Mouse (Mus musculus) thymus, postnatal 0 days (tissue): ENCODE results near the gene Smoc1. TPM values are rescaled to one million over a fixed set of nuclear protein-coding genes. Genes with fewer than 3 reads are reported as not detected.

Source experiments
- DNase-seq: peaks from one replicate; pipeline ENCODE4 v3.0.0-alpha.2; 2015; ENCODE audit warnings: low spot score
- polyA plus RNA-seq: library from polyadenylated mRNA; unstranded; fragments of >200 nt; fragmentation: Nextera tagmentation; extraction: Ambion mirVana; gene quantifications from 2 replicates; pipeline ENCODE4 v1.2.1, GENCODE M21; 2015

Gene Smoc1
- polyA plus RNA-seq, 1 experiment from 2014 or later = 5.2 TPM

- DNase-seq = no peak
These were observed 2.2 kb upstream of the Smoc1 start for GRCm38 (mm10) chr12:81024407-81024806.

- DNase-seq = no peak
These were observed 1.6 kb upstream of the Smoc1 start for GRCm38 (mm10) chr12:81024993-81025392.

DNA sequence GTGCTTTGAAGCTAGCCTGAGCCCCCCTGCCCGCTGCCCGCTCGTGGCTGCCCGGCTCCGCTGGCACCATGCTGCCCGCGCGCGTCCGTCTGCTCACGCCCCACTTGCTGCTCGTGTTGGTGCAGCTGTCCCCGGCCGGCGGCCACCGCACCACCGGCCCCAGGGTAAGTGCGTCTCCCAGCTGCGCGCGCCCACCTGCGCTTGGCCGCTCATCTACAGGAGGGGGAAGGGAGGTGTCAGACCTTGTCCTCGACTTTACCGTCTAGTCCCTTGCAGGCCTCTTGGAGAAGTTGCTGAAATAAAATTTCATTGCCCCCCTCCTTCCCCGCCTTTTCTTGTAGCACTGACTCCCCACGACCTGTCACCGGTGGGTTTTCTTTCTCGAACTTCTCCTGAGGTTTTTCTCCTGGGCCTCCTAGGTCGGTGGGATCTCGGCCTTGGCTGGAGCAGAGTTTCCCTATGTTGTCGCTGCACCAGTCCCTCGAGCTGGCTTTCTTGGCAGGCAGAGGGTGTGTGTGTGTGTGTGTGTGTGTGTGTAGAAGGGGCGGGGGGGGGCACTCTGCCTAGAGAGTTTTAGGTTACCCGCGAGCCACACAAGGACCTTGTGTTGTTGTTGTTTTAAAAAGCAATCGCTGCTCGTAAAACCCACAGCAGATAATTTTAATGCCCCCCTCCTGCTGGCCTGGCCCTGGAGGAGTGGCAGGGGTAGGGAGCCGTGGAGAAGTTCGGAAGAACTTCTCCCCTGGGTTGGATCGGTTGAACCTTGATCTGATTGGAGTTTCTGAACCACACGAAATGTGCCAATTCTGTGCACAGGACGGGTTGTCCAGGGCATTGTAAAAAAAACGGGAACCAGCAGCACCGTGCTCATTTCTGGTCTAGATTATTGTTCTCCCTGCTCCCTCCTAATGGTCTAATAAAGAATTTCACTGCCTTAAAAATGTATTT, 661 bp downstream of the Smoc1 start:
- DNase-seq = no peak

DNA sequence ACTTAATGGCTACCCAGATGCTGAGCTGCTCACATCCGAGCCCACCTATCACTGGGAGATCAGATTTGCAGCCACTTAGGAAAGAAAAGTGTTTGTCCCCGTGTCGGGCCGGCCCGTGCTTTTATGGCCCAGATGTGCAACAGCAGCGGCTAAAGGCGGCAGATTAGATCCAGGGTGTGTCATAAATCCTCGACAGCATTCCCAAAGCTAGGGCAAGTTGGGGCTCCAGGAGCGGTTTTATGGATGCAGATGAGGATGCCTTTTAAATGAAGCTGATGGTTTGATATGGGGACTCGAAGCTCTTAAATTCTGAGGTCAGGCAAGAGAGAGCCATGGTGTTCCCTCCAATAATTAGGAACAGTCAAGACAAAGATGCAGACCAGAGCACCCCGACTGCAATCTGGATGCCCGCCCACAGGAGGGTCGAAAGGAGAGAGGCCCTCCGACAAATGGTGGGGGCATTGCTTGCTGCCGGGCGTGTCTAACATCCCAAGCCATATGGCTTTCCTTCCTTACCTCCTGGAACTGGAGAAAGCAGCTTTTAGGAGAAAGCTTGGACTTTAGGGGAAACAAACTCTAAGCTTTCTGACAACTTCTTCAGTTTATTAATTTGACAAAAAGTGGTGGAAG, 1.8 kb downstream of the Smoc1 start:
- DNase-seq = no peak

- DNase-seq = no peak
These were observed 3.1 kb downstream of the Smoc1 start for GRCm38 (mm10) chr12:81029731-81030130.

DNA sequence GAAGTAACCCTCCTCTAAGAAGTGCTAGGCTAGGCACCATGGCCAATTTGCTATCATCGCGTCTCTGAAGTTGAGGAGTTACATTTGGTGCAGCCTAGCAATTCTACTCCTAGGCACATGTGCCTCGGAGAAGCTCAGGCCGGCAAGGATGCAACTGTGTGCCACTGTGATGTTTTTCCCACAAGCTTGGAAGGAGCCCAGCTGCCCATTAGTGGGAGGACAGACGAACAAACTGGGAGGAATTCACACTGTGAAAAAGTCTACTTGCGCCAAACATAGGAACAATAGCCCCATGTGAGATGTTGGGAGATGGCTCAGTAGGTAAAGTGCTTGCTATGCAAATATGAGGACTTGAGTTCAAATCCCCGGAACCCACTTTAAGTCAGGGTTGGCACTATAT, 5.0 kb downstream of the Smoc1 start:
- no peak for DNase-seq

GRCm38 (mm10) chr12:81033389-81034041, 6.9 kb downstream of the Smoc1 start:
- DNase-seq = no peak

- no peak for DNase-seq
These were observed 7.4 kb downstream of the Smoc1 start for GRCm38 (mm10) chr12:81034042-81034417.

DNA sequence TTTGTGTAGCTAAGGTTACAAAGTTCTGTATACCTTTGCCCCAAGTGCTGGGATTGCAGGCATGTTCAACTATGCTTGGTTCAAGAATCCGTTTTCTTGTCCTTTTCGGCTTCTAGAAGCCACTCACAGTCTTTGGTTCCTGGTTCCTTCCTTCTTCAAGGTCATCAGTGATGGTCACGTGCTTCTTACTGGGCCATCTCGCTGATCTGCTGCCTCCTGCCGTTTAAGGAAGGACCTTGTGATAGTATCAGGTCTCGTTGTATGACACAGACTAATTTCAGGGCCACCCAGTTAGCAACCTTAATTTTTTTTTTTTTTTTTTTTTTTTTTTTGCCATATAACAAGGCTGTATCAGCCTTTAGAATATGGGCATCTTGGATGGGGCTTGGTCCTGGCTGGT, 9.2 kb downstream of the Smoc1 start:
- no peak for DNase-seq

DNA sequence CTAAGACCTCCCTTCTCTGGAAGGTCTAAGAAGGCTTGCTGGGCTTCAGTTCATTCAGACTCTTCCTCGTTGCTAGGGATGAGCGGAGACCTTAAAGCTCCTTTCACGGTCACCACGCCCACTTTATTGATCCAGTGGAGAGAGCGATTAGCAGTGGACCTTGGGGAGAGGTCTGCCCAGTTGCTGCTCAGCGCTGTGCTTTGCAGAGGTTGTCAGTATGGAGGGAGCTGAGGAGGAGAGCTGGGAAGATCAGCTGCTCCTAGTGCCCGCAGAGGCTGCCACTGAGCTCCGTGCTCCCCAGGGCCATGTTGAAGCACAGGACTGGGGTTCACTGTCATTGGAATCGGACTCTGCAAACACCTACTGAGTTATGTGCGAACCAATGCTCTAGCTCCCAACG, 17.0 kb downstream of the Smoc1 start:
- no peak for DNase-seq

GRCm38 (mm10) chr12:81046926-81047325, 20.3 kb downstream of the Smoc1 start:
- no peak for DNase-seq

GRCm38 (mm10) chr12:81049661-81050060, 23.1 kb downstream of the Smoc1 start:
- no peak for DNase-seq

DNA sequence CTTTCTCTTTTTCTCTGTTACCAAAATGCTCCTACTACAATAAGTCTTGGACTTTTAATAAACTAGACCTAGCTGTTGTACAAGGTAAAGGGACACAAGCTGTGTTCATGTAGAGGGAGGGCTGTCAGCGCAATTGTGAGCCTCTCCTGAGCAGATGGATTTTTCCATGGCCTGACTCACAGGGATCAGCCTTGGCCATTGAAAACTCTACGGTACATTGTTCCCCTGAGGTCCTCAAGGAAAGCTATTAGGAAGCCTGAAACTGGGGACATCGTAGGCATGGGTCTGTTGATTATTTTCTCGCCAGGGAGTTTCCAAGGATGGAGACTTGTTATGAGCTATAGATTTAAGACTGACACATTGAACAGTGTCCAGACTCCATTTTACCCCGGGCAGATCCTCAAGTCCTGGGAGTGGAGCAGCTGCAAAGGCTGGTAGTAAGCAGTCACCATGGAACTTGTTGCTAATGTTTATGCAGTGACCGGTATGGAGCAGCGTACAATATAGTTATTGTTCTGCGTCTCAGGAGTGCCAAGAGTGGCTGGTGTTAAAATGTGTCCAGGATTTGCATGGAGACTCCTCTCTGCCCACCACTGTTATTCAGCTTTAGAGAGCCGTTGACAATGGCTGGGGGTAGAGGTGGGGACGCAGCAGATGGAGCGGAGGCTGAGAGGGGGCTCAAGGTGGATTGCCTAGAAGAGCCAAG, 28.5 kb downstream of the Smoc1 start:
- DNase-seq = no peak

GRCm38 (mm10) chr12:81055811-81056210, 29.2 kb downstream of the Smoc1 start:
- no peak for DNase-seq

DNA sequence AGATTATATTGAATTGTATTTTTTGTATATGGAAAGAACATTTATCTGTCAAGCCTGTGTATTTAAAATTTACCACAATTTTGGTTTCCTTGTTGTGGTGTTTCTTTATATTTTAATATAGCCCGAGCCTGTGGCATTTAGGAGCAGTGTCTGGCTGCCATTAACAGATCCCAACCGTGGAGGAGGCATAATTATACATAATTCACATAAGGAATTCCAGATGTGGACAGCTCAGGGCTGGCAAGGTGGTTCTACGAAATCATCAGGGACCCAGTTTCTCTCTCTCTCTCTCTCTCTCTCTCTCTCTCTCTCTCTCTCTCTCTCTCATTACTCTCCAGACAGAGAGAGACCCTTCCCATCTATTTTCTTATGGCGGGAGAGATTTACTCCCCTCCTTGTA, 31.0 kb downstream of the Smoc1 start:
- DNase-seq = no peak

DNA sequence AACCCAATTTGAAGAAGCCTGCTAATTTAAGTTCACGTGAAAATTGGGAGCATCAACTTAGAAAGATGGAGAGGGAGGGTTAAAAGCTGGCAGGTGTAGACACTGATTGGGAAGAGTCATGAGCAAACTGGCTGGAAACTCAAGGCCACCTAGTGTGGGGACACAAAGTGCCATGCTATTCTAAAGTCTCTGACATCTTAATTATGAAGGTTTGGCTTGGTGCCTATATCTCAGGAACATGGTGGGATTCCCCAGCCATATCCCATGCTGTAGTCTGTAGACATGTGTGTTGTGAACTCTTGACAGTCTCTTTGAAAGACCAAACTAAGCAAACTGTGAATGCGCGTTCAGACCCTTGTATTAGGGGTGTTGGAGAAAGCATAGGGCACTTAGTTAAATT, 32.0 kb downstream of the Smoc1 start:
- no peak for DNase-seq

DNA sequence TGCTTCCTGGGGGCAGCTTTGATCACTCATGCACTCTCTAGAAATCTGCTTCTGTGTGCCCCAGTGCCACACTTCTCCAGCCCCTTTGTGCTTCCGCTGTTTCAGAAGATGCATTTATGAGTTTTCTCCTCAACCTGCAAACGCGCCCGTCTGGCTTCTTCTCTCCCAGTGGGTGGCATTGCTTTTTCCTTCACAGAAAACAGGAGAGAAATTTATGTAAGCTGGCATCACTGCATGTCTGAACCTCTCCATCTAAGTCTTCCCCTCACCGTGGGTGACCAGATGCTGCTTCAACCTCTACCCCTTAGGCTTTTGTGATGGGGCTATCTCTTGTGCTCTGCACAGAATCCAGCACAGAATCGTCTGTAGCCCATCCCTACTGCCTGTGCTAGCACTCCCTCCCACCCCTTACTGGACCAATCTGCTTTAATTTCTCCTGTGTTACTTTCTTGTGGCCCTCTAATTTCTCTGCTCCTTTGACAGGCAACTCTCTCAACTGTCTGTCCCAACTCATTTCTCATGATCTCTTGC, 35.3 kb downstream of the Smoc1 start:
- no peak for DNase-seq

- peak; percentile 87 for DNase-seq
These were observed 36.8 kb downstream of the Smoc1 start for GRCm38 (mm10) chr12:81063336-81063955.

DNA sequence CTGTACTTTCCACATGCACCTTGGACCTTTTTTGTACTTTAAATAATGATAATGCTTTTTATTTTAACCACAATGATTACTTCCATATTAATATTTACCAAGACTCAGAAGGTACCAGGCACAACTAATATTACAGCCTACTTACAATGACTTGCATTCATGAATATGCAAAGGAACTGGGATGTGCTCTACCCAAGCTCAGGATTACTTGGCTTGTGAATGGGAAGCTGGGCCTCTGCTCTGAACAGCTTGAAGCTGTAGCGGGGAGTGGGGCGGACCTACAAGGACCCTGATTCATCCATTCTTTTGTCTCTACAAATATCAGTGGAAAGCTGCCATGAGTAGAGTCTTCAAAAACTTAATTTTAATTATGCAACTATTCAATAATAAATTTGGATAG, 47.5 kb downstream of the Smoc1 start:
- DNase-seq = no peak

DNA sequence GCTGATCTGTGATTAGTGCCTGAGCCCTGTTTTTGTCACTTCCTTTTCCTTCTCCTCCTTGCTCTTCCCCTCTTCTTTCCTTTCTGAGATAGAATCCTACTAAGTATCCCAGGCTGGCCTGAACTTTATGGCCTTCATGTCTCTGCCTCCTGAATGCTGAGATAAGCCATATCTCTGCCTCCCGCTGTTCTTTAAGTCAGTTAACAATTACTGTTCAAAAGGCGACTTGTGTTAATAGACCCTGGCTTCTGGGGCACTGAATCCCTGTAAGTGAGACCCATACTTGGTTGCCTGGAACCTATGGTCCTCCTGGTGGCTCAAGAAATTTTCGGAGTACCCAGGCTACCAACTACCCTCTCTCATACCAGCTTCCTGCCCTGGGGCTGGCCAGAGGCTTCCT, 48.3 kb downstream of the Smoc1 start:
- DNase-seq = no peak
